24 mouse cellular contexts compared by ENCODE assay signal in the genomic region with DNA sequence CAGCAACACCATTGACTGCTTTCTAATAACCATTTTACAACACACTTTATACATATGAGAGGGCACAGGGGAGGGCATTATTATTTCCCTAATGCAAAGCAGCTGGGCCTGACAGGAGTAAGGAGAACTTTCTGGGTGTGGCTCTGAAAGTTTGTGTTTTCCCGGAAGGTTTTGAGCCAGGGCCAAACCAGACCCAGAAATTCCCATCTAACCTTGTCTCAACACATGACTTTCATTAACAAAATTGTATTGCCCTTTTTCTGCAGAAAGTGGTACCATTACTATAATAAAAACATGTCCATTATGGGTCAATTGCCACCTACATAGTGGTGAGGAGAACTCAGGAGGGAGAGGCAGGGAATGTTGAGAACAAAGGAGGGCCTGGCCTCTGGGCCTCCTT.
A peak's percentile ranks its signal among the peaks of the same experiment; 100 is the strongest.
DNase-seq lines count a peak whose midpoint lies in the region; ATAC-seq lines count a peak whose summit lies in the region.
"Had no signal": no experiment of that assay in that cellular context is flagged by ENCODE, and none has a peak within 500 bp of the region (broad histone marks: within the 10 kb centered on the region; RNA-seq: fewer than 3 reads in every experiment).

No protein-coding gene starts in this region.

- DNase-seq in 3T3-L1 (ENCODE audit: low read depth, low spot score) (peak; percentile 97), NIH3T3 (ENCODE audit: low read depth) (peak; percentile 64)
- peak; percentile 54 for DNase-seq in fibroblast of lung, adult 2 months (ENCODE audit: low read depth)
- DNase-seq in B cell, adult 2 months, result no peak
- DNase-seq in urinary bladder, postnatal 14 days (ENCODE audit: low spot score), result no peak
- no peak for DNase-seq in cerebellum, adult 18-20 months
- DNase-seq: adrenal gland, adult 2 months; adrenal gland, postnatal 25 days; cerebellum, adult 8-10 months; cerebellum, postnatal 14 days; gastrocnemius, postnatal 36 days; heart, adult 11 months; heart, postnatal 10 days; heart, postnatal 4 days; kidney, adult 11 months had no signal

- H3K4me1 ChIP-seq in limb, embryonic 13.5 days, result peaks cover 12% of the 10 kb centered on the region
- H3K4me1 ChIP-seq: heart, embryonic 10.5 days; hindbrain, embryonic 12.5 days had no signal

- no peaks in the 10 kb centered on the region for H3K9me3 ChIP-seq in limb, embryonic 13.5 days
- H3K9me3 ChIP-seq: G1E; heart, embryonic 10.5 days; hindbrain, embryonic 12.5 days had no signal

- WGBS in limb, embryonic 13.5 days, result 16% methylated on average over 1 of the region's 1 CpGs

- H3K4me3 ChIP-seq in limb, embryonic 13.5 days, result no peak overlapping the region
- H3K4me3 ChIP-seq: heart, embryonic 10.5 days; hindbrain, embryonic 12.5 days had no signal

- H3K27ac ChIP-seq in limb, embryonic 13.5 days, result 0 out of 2 replicates have a peak overlapping the region, but pooled peaks have one; percentile 10
- H3K27ac ChIP-seq: heart, embryonic 10.5 days; hindbrain, embryonic 12.5 days had no signal

- no peaks in the 10 kb centered on the region for H3K36me3 ChIP-seq in limb, embryonic 13.5 days
- H3K36me3 ChIP-seq: G1E; heart, embryonic 10.5 days; hindbrain, embryonic 12.5 days had no signal

- H3K4me2 ChIP-seq in limb, embryonic 13.5 days (replicated peaks), result no peak overlapping the region
- H3K4me2 ChIP-seq: hindbrain, embryonic 12.5 days had no signal

- H3K9ac ChIP-seq in limb, embryonic 13.5 days, result no peak overlapping the region
- H3K9ac ChIP-seq: hindbrain, embryonic 12.5 days had no signal

- H3K27me3 ChIP-seq in limb, embryonic 13.5 days, result no peaks in the 10 kb centered on the region; the same call in 1 of the 2 replicates
- H3K27me3 ChIP-seq: hindbrain, embryonic 12.5 days had no signal

- peak; percentile 83 for ATAC-seq in limb, embryonic 13.5 days (ENCODE audit: low FRiP score, low read depth)
- ATAC-seq: activated CD4-positive, CD25-positive, alpha-beta regulatory T cell, adult 4 months; CD4-positive, CD25-positive, alpha-beta regulatory T cell, adult 4 months; forebrain, embryonic 14.5 days; hindbrain, embryonic 16.5 days; Patski had no signal

Comparison
In these comparisons a context has a peak if more than half of its experiments do, and no peak if none do; other contexts are left out.
1. DNase-seq: peak in 3T3-L1 (single experiment), NIH3T3 (single experiment) and fibroblast of lung, adult 2 months (single experiment); none in B cell, adult 2 months (0 of 2), urinary bladder, postnatal 14 days (single experiment) and cerebellum, adult 18-20 months (0 of 2).